Mouse (Mus musculus) thymus, adult 18-20 months (tissue): ENCODE data around the gene Ggct.

ENCODE experiments used
- DNase-seq, 2 experiments: peaks; one replicate each; pipeline ENCODE4 v3.0.0; 2022; ENCODE audit warnings: mixed read lengths in 2 of 2

Gene Ggct

DNA sequence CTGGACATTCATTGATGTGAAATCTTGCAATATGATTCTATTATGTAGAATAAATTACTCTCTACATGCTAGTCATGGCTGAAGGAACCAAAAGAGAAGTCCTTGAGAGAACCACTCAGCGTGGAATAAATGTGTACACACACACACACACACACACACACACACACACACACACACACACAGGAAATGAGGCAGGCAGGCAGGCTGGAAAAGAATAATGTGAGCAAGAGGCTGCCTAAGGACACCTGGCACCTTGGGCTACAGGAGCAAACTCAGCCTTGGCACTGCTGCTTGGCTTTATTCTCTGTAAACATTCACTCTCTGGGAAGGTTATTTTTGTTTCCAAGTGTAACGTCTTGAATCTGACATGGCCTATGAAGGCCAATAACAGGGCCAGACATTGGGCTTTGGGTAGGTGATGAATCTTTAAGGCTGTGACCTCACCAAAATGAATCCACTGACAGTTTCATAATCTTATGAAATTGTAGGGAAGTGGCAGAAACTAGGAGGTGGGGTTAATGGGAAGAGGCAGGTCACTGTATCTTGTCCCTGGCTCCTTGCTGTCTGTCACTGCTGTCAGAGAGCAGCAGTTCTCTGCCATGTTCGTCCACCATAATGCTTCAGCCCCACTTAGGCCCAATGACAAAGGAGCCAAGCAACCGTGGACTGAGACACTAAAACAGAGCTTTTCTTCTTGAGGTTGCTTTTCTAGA lies 46.4 kb downstream of the Ggct start:
- DNase-seq, result no peak

DNA sequence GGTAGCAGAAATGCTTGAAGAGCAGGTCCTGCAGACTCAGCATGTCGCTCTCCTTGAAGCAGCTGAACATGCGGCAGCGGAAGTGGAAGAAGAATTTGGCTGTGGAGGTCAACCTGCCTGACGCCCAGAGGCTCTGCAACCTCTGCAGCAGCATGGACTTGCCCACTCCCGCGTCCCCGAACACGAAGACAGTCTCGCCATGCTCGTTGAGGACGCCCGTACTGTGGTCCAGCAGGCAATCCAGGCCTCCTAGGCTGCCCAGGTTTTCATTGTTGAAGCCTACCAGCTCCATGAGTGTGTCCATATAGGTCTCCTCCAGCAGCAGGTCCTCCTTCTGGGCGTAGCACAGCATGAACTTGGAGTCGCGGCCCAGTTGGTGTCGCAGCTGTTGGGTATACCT lies 48.2 kb downstream of the Ggct start:
- no peak for DNase-seq

DNA sequence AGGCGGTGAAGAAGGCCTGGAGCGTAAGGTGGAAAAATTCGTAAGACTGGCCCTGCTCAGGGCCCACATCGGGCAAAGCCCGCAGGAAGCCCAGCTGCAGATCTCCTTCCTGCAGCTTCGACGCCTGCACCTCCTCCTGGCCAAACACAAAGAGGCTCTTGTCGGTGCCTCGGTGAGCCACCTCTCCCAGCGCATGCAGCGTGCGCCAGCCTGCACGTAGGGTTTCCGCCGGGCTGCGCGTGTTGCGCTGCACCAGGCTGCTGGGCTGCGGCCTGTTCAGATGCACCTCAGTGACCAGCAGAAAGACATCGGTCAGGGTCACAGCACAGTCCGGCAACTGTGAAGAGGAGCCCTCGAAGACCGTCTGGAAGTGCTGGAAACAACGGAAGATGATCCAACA lies 49.0 kb downstream of the Ggct start:
- no peak for DNase-seq

DNA sequence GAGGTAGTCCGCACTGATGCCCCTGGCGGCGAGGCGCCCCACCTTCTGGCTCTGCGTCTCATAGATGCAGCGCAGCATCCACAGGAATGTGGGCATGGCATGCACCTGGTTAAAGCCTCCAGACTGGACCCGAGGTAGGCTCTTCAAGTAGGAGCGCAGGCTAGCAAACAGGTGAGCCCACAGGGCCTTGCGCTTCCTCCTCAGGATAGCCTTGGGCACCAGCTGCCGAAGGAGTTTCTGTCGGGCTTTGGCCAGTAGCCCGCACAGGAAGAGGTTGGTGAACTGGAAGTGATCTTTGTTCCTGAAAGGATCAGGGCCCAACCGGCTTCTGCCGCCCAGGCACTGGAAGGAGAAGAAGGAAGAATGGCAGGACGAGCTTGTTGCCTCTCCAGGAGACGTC lies 49.5 kb downstream of the Ggct start:
- no peak for DNase-seq

DNA sequence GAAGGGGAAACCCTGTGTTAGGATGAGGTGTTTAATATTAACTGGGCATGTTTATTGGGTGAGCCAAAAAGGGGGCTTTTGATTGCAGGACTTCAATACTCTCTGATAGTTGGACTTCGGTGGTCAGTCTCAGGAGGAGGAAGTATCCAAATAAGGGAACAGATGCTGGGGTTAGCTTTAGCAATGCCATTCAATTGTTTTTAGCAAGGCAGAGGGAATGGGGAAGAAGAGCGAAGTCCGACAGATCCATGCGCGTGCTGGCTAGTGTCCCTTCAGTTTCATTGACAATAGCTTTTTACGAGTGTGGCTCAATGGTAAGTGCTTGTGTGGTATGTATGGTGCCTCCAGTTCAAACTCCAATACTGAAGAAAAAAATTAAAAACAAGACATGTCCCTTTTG lies 51.6 kb downstream of the Ggct start:
- DNase-seq, result no peak

DNA sequence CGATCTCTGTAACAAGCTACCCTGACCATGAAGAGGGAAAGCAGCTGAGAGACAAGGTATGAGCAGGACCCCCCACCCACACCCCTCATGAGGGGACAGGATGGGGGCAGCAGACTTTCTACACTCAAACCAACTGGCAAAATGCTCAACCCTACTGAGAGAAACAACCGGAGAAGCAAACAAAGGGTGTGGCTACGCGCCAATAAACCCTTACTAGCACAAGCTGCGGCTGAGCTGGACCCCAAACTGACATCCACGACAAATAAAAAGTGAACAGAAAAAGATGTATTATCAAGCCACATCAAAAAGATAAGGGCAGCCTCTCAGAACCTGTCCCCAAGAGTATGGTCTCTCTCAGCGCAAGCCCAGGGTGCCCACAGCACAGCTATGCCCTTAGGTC lies 52.6 kb downstream of the Ggct start:
- no peak for DNase-seq

DNA sequence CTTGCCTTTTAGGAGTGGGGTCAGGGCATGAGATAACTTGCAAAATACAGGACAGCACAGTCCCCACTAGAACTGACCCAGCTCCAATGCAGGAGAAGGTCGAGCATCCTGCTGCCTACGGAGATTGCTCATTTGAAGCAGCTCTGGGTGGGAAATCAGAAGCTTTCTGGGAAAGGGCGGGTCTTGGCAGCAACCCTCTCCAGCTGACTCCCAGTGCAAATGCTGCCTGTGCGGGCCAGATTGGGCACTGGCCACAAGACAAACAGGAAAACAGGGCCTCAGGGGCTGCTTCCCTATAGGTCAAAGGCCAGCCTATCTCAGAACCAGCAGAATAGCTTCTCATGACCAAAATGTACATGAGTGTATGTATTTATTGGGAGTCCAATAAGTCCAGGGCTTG lies 53.1 kb downstream of the Ggct start:
- no peak for DNase-seq

DNA sequence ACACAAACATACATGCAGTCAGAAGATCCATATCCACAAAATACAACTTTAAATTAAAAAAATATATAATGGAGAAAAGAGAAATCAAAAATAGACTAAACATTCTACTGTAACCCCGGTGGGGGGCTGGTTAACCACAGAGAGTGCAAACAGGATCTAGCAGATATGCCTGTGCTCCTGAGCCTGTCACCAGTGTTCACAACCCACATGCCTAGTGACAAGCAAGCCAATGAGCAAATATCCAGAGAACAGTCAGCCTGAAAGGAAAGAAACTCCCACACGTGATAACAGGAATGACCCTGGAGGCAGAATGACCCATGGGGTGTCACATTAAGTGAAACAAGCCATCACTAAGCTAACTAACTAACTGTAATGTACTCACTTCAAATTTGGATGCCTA lies 56.3 kb downstream of the Ggct start:
- no peak for DNase-seq

DNA sequence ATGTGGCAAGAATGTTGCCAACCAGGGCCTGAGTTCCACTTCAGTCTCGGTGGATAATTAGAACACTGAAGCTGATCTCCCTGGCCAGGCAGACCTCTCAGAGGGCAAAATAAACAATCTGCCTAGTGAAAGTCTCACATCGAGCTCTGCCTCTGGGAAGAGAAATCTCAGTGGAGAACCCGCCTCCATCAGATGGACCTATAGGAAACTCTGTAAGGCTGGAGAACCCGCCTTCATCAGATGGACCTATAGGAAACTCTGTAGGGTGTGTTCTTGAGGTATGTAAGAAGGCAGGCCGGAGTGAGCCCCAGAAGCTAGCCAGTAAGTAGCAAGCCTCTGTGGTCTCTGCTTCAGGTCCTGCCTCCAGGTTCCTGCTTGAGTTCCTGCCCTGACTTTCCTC lies 57.8 kb downstream of the Ggct start:
- DNase-seq, result no peak

DNA sequence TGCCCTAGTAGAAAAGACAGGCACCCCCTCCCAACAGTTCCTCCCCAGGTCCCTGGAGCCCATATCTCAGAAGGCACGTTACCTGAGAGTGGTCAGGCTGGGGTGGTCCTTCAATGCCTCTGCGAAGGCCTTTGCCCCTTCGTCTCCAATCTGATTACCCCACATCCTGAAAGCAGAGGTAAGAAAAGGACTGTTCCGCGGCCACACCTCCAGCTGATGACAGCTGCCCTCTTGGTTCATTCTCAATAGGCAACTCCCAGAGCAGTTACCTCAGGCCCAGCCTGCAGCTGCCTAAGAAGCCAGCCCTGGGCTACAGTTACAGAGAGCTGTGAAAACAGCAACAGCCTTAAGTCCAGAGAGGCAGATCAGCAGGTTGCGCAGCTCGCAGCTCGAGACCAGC lies 58.4 kb downstream of the Ggct start:
- DNase-seq, result no peak

DNA sequence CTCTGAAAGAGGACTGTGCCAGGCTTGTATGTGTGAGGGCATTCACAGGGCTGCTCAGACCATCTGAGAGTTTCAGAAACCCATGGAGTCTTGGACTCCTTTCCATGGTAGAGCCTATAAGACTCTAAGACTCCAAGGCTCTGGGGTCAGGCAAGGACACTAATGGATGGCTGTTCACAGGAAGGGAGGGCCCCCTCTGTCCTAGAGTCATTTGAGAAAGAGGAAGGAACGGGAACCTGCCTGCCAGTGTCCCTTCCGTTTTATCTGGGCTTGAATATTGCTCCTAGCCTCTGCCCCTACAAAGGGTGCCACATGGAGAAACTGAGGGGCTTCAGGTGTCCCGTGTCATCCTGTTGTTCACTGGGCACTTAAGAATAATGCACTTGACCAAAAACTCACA lies 58.9 kb downstream of the Ggct start:
- DNase-seq, result no peak

DNA sequence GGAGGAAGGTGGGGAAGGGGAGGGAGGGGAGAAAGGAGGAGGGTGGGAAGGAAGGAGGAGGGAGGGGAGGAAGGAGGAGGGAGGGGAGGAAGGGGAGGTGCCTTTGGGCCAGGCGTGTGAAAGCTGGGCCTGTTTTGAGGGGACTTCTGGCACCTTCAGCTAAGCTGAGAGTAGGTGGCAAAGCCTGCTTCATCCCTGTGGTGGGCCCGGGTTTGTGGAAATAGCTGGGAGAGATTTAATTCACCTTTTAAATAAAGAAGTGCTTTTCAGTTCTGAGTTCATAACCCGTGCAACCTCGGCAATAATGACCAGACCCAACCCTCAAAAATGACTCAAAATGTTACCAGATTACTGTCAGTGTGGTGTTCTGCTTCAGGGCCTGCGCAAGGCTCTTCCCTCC lies 59.5 kb downstream of the Ggct start:
- no peak for DNase-seq
